Mouse (Mus musculus) CD4-positive, CD25-positive, alpha-beta regulatory T cell, adult 2 months (primary cell): ENCODE results near the gene C9.

Experiments used
- DNase-seq: peaks from one replicate; pipeline ENCODE4 v3.0.0-alpha.2; 2012; ENCODE audit warnings: low read depth, low spot score

The C9 gene

DNA sequence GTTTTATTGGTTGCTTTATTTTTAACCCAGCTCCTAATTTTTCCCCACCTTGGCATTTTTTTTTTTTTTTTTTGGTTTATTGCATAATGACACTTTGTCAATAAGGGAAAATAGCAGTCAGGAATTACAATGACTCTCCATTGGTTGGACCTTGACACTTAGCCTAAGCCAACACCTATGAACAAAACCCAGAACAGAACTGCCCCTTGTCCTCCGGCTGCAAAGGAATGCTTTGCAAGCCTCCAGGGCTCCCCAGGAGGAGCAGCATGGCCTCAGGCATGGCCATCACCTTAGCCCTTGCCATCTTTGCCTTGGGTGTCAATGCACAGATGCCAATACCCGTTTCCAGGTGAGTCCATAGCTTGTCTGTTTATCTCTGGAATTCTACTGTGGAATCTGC lies at the start of gene C9:
Gene C9 (plus strand): TSS at position 193 of the 400 bp plus-strand sequence.
- no peak for DNase-seq

DNA sequence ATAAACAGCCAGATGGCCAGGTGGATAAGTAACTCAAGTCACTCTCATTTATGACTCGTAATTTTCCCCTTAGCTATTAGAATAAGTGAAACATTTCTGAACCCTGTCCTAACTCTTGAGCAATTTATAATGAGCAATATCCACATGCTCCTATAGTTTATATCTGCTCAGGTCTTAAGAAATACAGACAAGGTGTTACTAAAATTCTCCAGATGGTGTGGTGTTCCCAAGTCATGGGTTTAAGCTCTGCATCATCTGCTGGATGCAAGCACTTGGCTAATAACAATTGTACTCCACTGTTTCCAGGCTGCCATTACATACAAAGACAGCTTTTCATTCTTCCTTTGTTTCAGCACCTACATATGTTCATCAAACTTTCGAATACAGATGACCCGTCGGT lies 46.9 kb upstream of the C9 start:
- DNase-seq: no peak

DNA sequence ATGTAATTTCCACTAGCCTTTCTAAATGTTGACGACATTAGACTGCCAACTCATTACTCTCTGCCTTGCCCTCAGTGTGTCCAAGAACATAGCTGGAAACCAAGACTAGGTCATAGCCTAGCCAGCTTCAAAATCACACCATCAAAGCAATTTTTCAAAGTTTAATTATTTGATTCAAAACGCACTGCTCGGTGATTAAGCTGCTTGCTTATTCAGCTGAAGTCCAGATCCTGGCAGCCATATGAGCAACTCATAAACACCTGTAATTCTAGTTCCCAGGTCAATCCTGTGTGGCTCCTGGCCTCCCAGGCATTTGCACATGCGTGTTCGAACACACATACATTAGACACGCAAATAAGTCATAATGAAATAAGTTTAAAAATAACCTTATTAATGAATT lies 46.2 kb upstream of the C9 start:
- no peak for DNase-seq

GRCm38 (mm10) chr15:6400115-6400514 lies 45.0 kb upstream of the C9 start:
- no peak for DNase-seq

DNA sequence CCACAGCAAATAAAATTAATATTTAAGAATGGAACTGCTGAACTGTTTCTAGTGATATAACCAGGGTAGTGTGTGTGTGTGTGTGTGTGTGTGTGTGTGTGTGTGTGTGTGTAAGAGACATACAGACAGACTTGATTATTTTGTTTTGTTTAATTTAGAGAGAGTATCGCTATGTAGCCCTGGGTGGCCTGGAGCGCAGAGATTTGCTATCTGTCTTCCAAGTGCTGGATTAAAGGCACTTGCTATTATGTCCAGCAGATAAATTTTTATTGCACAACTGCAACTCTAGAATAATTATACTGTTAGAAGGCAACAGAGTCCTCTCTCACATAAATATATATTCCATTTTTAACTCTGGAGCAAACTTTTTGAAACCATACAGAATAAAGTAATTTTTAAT lies 42.7 kb upstream of the C9 start:
- no peak for DNase-seq

- no peak for DNase-seq
Measured at GRCm38 (mm10) chr15:6404172-6404571, 41.0 kb upstream of the C9 start.

- DNase-seq: no peak
Measured at GRCm38 (mm10) chr15:6406771-6407170, 38.4 kb upstream of the C9 start.

- DNase-seq: no peak
Measured at GRCm38 (mm10) chr15:6409031-6409430, 36.1 kb upstream of the C9 start.

- DNase-seq: no peak
Measured at GRCm38 (mm10) chr15:6410161-6410560, 35.0 kb upstream of the C9 start.

DNA sequence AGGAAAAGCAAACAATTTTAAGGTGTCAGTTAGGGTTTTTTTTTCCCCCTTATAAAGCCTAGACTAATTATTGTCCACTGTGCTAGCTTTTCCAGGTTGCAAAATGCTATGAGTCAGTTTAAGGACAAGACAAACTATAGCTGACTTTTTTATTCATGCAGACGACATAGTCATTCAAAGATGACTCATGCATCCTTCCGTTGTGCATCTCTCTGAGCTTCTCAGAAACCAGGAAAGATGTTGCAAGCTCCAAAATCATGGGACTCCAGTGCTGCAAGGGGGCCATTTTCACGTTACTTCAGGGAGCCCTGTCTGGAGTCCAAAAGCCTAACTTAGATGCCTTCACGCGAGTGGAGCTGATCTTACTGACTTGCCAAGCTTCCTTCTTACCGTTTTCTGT lies 33.8 kb upstream of the C9 start:
- DNase-seq: no peak

DNA sequence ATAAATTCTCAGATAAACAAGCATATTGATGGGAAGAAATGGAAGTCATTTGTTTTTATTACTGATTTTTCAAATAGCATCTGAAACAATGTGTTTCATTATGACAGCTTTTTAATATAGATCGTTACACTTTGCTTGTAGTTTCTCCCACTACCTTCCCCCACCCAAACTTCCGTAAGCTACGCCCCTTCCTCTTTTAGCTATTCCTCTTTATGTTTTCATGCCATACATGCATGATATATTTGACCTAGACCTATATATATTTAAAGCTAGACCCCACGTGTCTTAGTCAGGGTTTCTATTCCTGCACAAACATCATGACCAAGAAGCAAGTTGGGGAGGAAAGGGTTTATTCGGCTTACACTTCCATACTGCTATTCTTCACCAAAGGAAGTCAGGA lies 29.8 kb upstream of the C9 start:
- no peak for DNase-seq

- DNase-seq: no peak
Measured at GRCm38 (mm10) chr15:6431777-6432176, 13.3 kb upstream of the C9 start.

- DNase-seq: no peak
Measured at GRCm38 (mm10) chr15:6432411-6432810, 12.7 kb upstream of the C9 start.

DNA sequence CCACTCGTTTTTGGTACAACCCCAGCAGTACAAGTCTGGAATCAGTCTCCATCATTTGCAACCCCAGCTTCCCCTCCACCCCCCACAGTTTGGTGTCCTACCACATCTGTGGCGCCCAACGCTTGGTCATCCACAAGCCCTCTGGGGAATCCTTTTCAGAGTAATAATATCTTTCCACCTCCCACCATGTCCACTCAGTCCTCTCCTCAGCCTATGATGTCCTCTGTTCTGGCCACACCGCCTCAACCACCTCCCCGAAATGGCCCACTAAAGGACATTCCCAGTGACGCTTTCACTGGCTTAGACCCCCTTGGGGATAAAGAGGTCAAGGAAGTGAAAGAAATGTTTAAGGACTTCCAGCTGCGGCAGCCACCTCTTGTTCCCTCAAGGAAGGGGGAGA lies 9.8 kb upstream of the C9 start:
- DNase-seq: no peak

GRCm38 (mm10) chr15:6435773-6436172 lies 9.4 kb upstream of the C9 start:
- DNase-seq: peak; percentile 51

GRCm38 (mm10) chr15:6438685-6439084 lies 6.4 kb upstream of the C9 start:
- DNase-seq: no peak

DNA sequence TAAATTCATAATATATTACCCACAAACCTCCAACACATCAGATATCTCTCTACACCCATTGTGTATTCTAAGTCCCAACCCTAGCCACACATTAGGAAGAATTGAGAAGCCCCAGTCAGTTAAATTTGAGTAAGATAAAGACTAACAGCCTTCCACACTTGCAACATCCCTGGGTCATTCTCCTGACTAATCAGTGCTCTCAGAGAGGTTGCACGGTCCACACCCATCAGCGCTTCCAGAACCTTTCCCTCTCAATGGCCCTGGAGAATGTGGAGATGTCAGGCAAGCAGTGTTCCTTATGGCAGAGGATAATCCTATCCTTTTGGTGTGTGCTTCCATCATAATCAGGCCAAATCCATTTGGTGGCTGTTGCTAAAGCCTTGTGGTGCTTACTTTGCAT lies 675 bp upstream of the C9 start:
- DNase-seq: no peak

DNA sequence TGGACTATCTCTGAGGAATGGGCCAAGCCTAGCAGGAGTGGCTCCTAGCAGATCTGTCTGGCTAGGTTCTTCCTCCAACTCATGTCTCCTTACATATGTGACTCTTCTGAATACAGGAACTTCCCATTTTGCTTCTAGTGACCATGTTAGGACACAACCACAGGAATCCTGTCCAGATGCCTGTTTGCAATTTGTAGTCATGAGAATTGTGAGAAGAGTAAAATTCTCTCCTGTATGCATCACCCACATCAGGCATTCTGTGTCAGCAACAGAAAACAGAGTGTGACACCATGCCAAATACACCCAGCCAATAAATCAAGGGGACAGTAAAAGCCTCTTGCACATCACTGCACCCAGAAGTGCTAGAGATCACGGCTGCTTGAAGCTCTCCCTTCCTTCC lies 1.1 kb downstream of the C9 start:
- DNase-seq: no peak

DNA sequence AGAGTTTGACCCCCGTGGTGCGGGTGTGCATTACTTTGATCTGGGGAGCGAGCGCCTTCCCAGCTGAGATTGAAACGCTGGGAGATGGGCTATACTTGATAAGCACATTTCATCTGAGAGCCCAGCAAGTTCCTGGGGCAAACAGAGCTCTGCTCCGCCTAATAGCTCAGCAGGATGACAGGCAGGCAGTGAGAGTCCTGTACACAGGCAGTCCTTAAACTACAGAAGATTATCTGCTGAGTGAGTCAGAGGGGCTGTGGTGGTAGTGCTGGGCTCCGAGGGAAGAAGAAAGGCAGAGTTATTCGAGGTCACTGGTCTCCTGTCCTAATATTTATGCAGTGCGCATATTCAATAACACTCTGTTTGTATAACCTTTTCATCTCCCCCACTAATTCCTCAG lies 3.8 kb downstream of the C9 start:
- no peak for DNase-seq

DNA sequence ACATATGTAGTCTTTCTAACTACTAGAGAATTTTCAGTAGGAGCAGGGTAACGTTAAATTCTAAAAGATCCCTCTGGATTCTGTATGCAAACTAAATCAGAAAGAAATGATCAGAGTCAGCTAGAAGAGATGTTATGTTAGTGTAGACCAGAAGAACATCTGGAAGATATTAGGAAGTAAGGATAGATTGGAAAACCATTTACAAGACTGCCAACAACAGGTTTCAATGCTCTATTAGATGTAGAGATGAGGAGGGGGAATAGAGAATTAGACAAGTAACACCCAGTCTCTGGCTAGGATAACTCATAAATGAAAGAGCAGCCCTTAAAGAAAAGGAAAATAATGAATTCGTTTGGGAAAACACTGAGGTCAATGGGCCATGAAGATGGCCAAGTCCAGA lies 9.3 kb downstream of the C9 start:
- no peak for DNase-seq

- no peak for DNase-seq
Measured at GRCm38 (mm10) chr15:6461381-6461780, 16.3 kb downstream of the C9 start.

- no peak for DNase-seq
Measured at GRCm38 (mm10) chr15:6463361-6463923, 18.3 kb downstream of the C9 start.

DNA sequence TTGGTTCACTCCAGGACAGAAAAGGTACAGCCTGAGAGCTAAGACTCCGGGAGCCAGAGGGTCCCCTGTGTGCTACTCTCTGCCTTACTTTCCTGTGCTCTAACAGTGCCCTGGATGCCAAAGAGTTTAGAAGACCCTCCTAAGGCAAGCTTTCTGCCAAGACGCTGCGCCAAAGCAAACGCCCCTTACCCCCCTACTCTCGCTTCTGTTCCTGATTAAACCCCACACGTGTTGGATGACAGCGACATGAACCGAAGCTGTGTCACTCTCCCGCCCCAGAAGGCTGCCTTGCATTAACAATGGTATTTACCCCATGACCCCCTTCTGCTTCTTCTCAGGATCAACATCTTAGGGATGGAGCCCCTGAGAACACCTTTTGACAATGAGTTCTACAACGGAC lies 21.9 kb downstream of the C9 start:
- no peak for DNase-seq

DNA sequence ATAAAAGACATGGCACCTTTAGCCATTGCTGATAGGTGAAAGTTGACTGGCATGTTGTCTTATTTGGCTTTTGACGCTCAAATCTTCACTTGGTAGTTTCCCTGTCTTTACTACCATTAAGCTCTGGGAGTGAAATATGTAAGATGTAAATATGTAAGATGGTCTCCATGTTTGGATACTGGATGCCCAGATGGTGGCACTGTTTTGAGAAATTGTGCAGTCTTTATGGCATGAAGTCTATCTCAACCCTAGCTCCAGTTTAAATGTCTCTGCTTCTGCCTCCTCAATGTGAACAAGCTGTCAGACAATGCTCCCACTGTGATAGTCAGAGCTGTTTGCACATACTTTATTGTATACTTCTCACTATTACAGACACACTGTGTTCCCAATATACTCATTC lies 23.7 kb downstream of the C9 start:
- DNase-seq: peak; percentile 50

GRCm38 (mm10) chr15:6469384-6469783 lies 24.3 kb downstream of the C9 start:
- DNase-seq: no peak
